Mouse (Mus musculus) forebrain, embryonic 13.5 days (tissue): ENCODE measurements around the gene Xylt1. TPM values are rescaled to one million over a fixed set of nuclear protein-coding genes. Genes with fewer than 3 reads are reported as not detected.
A peak's percentile ranks its signal among the peaks of the same experiment; 100 is the strongest.

Experiments used
- ATAC-seq: fragments of 200-750 bp; cut with Nextera tagmentation; 2 replicates; pipeline ENCODE4 v1.8.0; 2017
- H3K27ac ChIP-seq: fragments of 300-500 bp; sonication (generic); 2 replicates; pipeline ENCODE4 v1.5.1; 2015; ENCODE audit warnings: inconsistent platforms, mild to moderate bottlenecking, moderate library complexity
- H3K27me3 ChIP-seq: fragments of 300-500 bp; sonication (generic); 2 replicates; pipeline ENCODE4 v1.6.1; 2015; ENCODE audit warnings: mild to moderate bottlenecking, inconsistent platforms
- H3K36me3 ChIP-seq: fragments of 300-500 bp; sonication (generic); 2 replicates; pipeline ENCODE4 v1.6.1; 2015; ENCODE audit warnings: mild to moderate bottlenecking, inconsistent platforms; ENCODE audit not compliant: poor library complexity, severe bottlenecking
- H3K4me1 ChIP-seq: fragments of 300-500 bp; sonication (generic); 2 replicates; pipeline ENCODE4 v1.6.1; 2015; ENCODE audit warnings: inconsistent platforms
- H3K4me2 ChIP-seq: fragments of 300-500 bp; sonication (generic); 2 replicates; pipeline ENCODE4 v1.6.1; 2015; ENCODE audit warnings: inconsistent platforms, mild to moderate bottlenecking, moderate library complexity
- H3K4me3 ChIP-seq: fragments of 300-500 bp; sonication (generic); 2 replicates; pipeline ENCODE4 v1.5.1; 2015; ENCODE audit warnings: mild to moderate bottlenecking, inconsistent platforms
- H3K9ac ChIP-seq: fragments of 300-500 bp; sonication (generic); 2 replicates; pipeline ENCODE4 v1.6.1; 2015; ENCODE audit warnings: mild to moderate bottlenecking, inconsistent platforms
- H3K9me3 ChIP-seq: fragments of 300-500 bp; sonication (generic); replicated peaks from 2 replicates; pipeline ENCODE4 v1.6.1; 2016; ENCODE audit warnings: inconsistent platforms
- WGBS: fragments of 180-500 bp; shearing (Covaris S2); methylation state at CpG from one replicate; pipeline ENCODE4 v1.1.7; 2015; 5-methylcytosine and 5-hydroxymethylcytosine counted together
- polyA plus RNA-seq: library from polyadenylated mRNA; unstranded; fragments of >200 nt; fragmentation: Nextera tagmentation; extraction: Ambion mirVana; gene quantifications from 2 replicates; pipeline ENCODE4 v1.2.1, GENCODE M21; 2015

Xylt1 gene
- polyA plus RNA-seq, 1 experiment from 2014 or later, result 2.5 TPM

DNA sequence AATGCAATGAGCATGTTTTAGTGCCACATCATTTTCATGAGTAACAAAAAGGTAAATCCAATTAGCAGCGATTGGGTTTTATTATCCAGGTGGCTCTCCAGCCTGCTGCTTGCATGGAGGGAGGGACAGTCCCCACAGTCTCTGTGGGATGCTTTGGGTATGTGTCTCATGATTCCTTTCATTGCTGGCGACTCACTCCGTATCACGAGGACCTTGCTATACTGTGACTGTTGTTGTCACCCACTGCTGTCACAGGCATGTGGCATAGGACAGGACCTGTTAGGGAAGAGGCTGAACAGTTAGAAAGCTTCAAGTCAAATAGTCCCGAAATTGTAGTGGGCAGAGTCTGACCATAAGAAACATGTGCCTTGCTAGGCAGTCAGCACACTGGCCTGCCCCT, 234.1 kb downstream of the Xylt1 start:
- no peak for ATAC-seq
- 66% methylated on average over 5 of the region's 5 CpGs for WGBS
- Histone ChIP-seq H3K4me1 (peaks cover 75% of the 10 kb centered on the region), H3K4me3 (no peak overlapping the region), H3K36me3 (no peaks in the 10 kb centered on the region), H3K27ac (no peak overlapping the region), H3K9me3 (no peaks in the 10 kb centered on the region), H3K9ac (no peak overlapping the region), H3K4me2 (no peak overlapping the region), H3K27me3 (no peaks in the 10 kb centered on the region)

DNA sequence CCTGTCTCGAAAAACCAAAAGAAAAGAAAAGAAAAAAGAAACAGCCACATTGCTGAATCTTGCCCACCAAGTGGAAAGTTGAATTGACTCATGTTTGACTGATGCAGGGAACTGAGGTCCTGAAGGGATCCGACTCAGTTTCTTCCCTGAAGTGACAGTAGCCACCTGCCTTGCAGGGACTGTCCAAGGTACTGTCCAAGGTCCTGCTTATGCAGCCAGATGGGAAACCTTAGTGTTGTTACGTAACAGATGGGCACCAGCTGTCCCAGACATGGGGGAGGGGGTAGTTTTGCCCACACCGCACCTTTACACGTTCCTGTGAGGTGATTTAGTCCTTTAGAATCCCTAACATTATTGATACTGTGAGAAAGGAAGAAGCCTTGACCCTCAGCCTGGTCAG, 235.5 kb downstream of the Xylt1 start:
- ATAC-seq, result no peak
- Histone ChIP-seq H3K4me1 (peaks cover 71% of the 10 kb centered on the region), H3K9me3 (no peaks in the 10 kb centered on the region), H3K9ac (no peak overlapping the region), H3K4me2 (no peak overlapping the region), H3K4me3 (no peak overlapping the region), H3K27me3 (no peaks in the 10 kb centered on the region), H3K36me3 (no peaks in the 10 kb centered on the region), H3K27ac (no peak overlapping the region)
- 68% methylated on average over 5 of the region's 5 CpGs for WGBS

DNA sequence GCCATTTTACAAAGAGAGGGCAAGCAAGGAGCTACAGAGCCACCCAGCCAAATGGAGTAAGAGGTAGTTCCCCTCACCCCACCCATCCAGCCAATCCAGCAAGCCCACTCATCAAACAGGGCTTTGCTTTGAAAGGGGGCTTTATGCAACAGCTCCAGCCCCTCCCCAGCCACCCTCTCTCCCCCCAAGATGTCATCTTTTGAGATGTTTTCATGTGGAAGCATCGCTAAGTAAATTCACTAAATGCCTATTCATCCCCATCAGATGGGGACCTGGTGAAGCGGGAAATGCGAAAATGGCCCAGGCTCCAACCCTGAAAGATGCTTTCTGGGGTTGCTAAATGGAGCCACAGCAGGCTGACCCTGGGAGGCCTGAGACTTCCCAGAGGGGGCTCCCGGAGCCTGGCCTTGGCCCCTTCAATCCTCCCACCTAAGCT, 238.0 kb downstream of the Xylt1 start:
- H3K4me1 ChIP-seq, result peaks cover 53% of the 10 kb centered on the region
- ATAC-seq, result peak; percentile 89
- H3K9ac ChIP-seq, result no peak overlapping the region
- H3K36me3 ChIP-seq, result no peaks in the 10 kb centered on the region
- no peaks in the 10 kb centered on the region for H3K9me3 ChIP-seq
- peak overlapping the region; percentile 67 for H3K27ac ChIP-seq
- WGBS, result 11% methylated on average over 4 of the region's 4 CpGs
- H3K4me2 ChIP-seq, result peak overlapping the region; percentile 0
- no peak overlapping the region for H3K4me3 ChIP-seq
- H3K27me3 ChIP-seq, result no peaks in the 10 kb centered on the region

DNA sequence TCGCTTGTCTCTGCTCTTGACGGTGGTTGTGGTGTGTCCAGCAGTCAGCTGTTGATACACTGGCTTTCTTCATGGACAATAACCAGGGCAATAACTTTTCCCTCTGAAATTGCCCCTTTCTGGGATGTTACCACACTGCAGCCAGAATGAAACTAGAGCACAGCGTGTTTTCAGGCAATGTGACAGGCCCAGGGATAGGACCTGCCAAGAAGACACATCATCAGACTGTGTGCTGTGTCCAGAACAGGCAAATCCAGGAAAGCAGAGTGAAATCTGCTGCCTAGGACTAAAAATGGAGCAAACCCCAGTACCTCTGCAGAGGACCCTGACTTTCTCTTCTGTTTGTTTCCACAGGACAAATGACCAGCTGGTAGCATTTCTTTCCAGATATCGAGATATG, 240.8 kb downstream of the Xylt1 start:
- no peak overlapping the region for H3K4me3 ChIP-seq
- H3K9ac ChIP-seq, result no peak overlapping the region
- no peaks in the 10 kb centered on the region for H3K27me3 ChIP-seq
- no peaks in the 10 kb centered on the region for H3K36me3 ChIP-seq
- H3K4me2 ChIP-seq, result no peak overlapping the region
- peaks cover 42% of the 10 kb centered on the region for H3K4me1 ChIP-seq
- no peak for ATAC-seq
- no peaks in the 10 kb centered on the region for H3K9me3 ChIP-seq
- H3K27ac ChIP-seq, result no peak overlapping the region
- WGBS, result 89% methylated on average over 4 of the region's 4 CpGs

DNA sequence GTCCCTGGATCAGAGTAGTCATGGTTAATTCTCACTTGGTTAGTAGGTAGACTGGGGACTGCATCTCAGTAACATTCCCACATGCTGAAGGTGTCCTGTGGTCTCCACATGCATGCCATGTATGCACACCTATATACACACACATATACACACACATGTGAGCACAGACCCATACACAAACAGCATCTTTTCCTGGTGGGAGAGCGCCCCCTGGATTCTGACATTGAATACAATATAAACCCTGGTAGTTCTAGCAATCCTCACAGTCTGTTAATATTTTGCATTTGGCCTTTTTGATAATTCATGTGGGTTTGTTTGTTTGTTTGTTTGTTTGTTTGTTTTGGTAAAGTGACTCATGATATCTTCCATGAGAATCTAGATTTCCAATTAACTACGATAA, 242.0 kb downstream of the Xylt1 start:
- Histone ChIP-seq H3K9ac (no peak overlapping the region), H3K36me3 (0 out of 2 replicates have a peak, but pooled peaks cover 3% of the 10 kb centered on the region), H3K4me1 (peaks cover 30% of the 10 kb centered on the region), H3K4me2 (no peak overlapping the region), H3K27ac (no peak overlapping the region), H3K27me3 (no peaks in the 10 kb centered on the region), H3K4me3 (no peak overlapping the region), H3K9me3 (no peaks in the 10 kb centered on the region)
- 87% methylated on average over 2 of the region's 2 CpGs for WGBS
- ATAC-seq, result no peak

DNA sequence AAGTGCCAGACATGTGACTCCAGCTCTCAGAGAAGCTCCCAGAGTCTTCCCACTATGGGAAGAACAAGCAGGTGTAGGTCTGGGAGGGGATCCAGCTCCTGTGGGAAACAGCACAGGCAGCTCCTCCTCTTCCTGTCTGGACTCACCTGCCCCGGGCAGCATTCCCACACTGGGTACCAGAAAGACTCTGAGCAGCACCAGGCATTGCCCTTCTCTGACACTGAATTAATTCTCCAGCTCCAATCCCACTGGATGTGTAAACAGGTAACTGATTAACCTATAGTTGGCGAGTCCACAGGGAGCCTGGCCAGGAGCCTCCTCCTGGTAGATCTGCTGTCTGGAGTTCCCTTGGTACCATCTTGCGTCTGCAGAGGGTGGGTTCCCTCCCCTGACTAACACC, 248.0 kb downstream of the Xylt1 start:
- H3K27ac ChIP-seq, result no peak overlapping the region
- ATAC-seq, result no peak
- H3K4me2 ChIP-seq, result no peak overlapping the region
- no peaks in the 10 kb centered on the region for H3K9me3 ChIP-seq
- H3K4me1 ChIP-seq, result peaks cover 10% of the 10 kb centered on the region
- H3K27me3 ChIP-seq, result no peaks in the 10 kb centered on the region
- 85% methylated on average over 3 of the region's 3 CpGs for WGBS
- no peak overlapping the region for H3K9ac ChIP-seq
- no peak overlapping the region for H3K4me3 ChIP-seq
- H3K36me3 ChIP-seq, result 0 out of 2 replicates have a peak, but pooled peaks cover 3% of the 10 kb centered on the region

DNA sequence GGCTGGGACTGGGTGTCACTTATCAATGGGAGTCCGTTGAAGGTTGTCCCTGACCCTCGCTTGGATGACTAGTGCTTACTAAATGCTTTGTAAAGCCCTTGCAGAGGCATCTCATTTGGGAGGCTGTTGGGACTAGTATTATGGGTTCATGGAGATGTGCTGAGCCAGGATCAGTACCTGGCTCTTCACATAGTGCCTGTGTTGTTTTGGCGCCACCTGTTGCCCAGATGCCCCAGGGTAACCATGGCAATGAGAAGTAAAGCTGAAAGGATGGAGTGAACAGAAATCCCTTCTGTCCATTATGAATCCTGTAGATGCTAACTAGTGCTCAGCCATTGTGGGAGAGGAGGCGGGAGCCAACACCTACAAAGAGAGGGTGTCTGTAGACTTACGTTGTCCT, 249.9 kb downstream of the Xylt1 start:
- Histone ChIP-seq H3K4me3 (no peak overlapping the region), H3K36me3 (0 out of 2 replicates have a peak, but pooled peaks cover 3% of the 10 kb centered on the region), H3K9ac (no peak overlapping the region), H3K9me3 (no peaks in the 10 kb centered on the region), H3K4me2 (no peak overlapping the region), H3K4me1 (peaks cover 15% of the 10 kb centered on the region), H3K27ac (no peak overlapping the region), H3K27me3 (no peaks in the 10 kb centered on the region)
- ATAC-seq, result no peak
- 51% methylated on average over 5 of the region's 5 CpGs for WGBS

DNA sequence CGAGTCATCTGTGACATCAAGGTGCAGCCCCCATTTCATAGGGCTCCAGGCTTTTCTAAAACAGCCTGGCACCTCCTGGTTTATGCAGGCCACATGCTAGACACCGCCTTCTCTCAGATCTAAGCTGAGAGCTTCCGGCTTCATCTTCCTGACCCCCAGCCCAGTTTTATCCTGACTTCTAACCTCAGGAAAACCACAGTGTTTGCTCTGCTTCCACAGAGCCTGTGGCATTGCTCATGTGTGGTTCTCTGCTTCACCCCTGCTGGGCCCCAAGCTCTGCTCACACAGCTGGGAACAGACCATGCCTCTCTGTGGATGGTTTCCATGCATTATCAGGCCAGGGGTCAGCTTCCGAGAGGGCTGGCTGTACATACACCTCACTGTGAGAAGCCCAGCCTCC, 254.8 kb downstream of the Xylt1 start:
- Histone ChIP-seq H3K9me3 (no peaks in the 10 kb centered on the region), H3K9ac (no peak overlapping the region), H3K27ac (peak overlapping the region; percentile 35; the same call in 1 of the 2 replicates), H3K4me3 (no peak overlapping the region), H3K36me3 (peaks cover 17% of the 10 kb centered on the region), H3K27me3 (no peaks in the 10 kb centered on the region), H3K4me1 (peaks cover 11% of the 10 kb centered on the region), H3K4me2 (no peak overlapping the region)
- WGBS, result 72% methylated on average over 4 of the region's 4 CpGs
- no peak for ATAC-seq

DNA sequence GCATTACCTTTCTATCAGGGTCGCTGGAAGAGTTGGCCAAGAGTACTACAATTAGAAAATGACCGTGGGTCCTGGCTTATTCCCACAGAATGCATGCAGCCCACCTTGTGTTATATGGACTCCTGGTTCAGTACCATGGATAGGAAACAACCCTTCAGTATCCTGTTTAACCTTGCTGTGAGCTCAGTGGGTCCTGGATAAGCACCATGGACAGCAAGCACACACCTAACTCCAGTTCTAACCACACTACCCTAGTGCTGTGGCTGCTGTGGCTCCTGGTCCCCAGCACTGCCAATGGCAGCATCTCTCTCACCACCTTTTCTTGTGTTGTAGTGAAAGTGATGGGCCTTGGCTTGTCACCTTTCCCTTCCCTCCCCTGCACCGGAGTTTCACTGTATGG, 255.9 kb downstream of the Xylt1 start:
- WGBS, result 90% methylated on average over 3 of the region's 3 CpGs
- H3K9me3 ChIP-seq, result no peaks in the 10 kb centered on the region

DNA sequence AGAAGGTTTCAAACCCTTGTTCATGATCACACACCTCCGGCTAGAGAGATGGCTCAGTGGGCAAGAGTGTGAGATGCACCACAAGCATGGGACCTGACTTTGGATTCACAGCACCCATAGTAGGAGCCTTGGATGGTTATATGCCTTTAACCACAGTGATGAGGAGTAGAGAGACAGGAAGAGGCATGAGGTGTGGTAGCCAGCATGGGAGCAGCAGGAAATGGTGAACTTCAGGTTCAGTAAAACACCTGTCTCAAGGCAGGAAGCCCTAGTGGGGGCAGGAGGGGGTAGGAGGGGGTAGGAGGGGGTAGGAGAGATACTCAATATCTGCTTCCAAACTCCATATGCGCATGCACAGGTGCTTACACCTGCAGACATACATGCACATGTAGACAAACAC, 257.2 kb downstream of the Xylt1 start:
- Histone ChIP-seq H3K4me3 (no peak overlapping the region), H3K27me3 (no peaks in the 10 kb centered on the region), H3K27ac (no peak overlapping the region), H3K4me1 (peaks cover 11% of the 10 kb centered on the region), H3K36me3 (peaks cover 20% of the 10 kb centered on the region), H3K4me2 (no peak overlapping the region), H3K9ac (no peak overlapping the region), H3K9me3 (no peaks in the 10 kb centered on the region)
- ATAC-seq, result no peak
- WGBS, result 96% methylated on average over 1 of the region's 2 CpGs

More for the DNA sequence above, 255.9 kb downstream of the Xylt1 start:
- Histone ChIP-seq H3K4me3 (no peak overlapping the region), H3K27me3 (no peaks in the 10 kb centered on the region), H3K9ac (no peak overlapping the region), H3K36me3 (peaks cover 19% of the 10 kb centered on the region), H3K4me1 (peaks cover 11% of the 10 kb centered on the region), H3K27ac (no peak overlapping the region), H3K4me2 (no peak overlapping the region)
- ATAC-seq, result no peak

DNA sequence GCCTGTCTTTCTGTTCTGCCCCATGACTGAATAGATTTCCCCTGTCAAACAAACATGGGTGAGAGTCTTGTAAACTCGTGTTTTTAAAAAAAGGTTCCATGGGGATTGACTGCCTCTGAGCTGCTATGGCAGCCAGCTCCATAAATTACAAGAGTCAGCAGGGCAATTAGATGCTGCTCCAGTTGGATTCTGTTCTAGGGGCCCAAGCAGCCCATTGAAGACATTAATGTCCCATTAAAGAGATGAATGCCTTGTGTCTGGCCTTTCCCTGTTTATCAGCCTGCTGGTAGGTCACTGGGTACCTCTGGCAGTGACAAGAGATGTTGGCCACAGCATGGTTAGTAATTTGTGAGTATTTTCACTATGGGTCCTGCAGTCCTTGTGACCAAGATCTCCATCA, 271.9 kb downstream of the Xylt1 start:
- no peak for ATAC-seq
- no peak overlapping the region for H3K27ac ChIP-seq
- H3K36me3 ChIP-seq, result peaks cover 29% of the 10 kb centered on the region
- H3K4me1 ChIP-seq, result no peaks in the 10 kb centered on the region
- H3K9me3 ChIP-seq, result no peaks in the 10 kb centered on the region
- no peak overlapping the region for H3K4me3 ChIP-seq
- H3K27me3 ChIP-seq, result no peaks in the 10 kb centered on the region
- 77% methylated on average over 1 of the region's 1 CpGs for WGBS
- H3K9ac ChIP-seq, result no peak overlapping the region
- no peak overlapping the region for H3K4me2 ChIP-seq

DNA sequence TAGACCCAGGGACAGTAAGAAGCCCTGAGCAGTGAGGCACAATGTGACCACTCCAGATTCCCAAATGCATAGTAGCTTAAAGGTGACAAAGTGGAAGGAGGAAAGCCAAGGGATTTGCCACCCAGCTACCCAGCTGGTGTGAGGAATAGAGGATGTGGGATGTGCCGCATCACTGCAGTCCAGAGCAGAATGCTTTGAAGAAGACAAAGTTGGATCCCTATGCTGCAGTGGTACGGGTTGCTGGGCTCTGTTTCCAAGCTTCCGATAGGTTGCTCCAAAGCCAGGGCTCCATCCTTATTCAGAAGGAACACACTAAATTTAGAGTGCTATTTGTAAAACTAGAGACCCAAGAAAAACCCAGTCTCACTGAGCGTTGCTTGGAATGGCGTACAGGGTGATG, 275.0 kb downstream of the Xylt1 start:
- ATAC-seq, result no peak

DNA sequence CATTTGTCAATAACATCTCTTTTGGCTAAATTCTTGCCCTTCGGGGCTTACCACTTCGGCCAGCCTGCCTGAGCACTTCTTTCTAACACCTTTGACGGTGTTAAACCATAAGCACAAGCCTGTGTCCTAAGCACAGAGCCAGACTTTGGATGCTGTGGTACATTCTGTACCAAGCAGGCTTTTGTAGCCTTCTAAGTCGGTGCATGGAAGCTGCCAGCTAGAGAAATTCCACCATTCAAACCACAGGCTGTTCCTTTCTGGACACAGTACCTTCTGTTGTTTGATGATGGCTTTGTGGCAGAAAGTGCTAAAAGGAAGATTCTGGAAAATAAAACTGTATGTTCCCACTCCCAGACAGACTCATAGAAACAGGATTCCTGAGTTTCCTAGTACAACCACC, 277.4 kb downstream of the Xylt1 start:
- 93% methylated on average over 4 of the region's 4 CpGs for WGBS
- H3K9ac ChIP-seq, result no peak overlapping the region
- peaks cover 16% of the 10 kb centered on the region; the same call in 1 of the 2 replicates for H3K36me3 ChIP-seq
- H3K9me3 ChIP-seq, result no peaks in the 10 kb centered on the region
- H3K4me2 ChIP-seq, result no peak overlapping the region
- H3K4me1 ChIP-seq, result no peaks in the 10 kb centered on the region
- H3K27me3 ChIP-seq, result no peaks in the 10 kb centered on the region
- H3K27ac ChIP-seq, result no peak overlapping the region
- ATAC-seq, result no peak
- H3K4me3 ChIP-seq, result no peak overlapping the region

More for the DNA sequence above, 275.0 kb downstream of the Xylt1 start:
- Histone ChIP-seq H3K4me3 (no peak overlapping the region), H3K27ac (no peak overlapping the region), H3K9me3 (no peaks in the 10 kb centered on the region), H3K4me1 (no peaks in the 10 kb centered on the region), H3K4me2 (no peak overlapping the region), H3K27me3 (no peaks in the 10 kb centered on the region), H3K9ac (no peak overlapping the region), H3K36me3 (peaks cover 21% of the 10 kb centered on the region)
- 99% methylated on average over 5 of the region's 5 CpGs for WGBS
